Mouse (Mus musculus): ENCODE results near the gene Pgr. TPM values are rescaled to one million over a fixed set of nuclear protein-coding genes. Genes with fewer than 3 reads are reported as not detected.

The Pgr gene
- total and polyA plus RNA-seq, 3 experiments = 0.04 TPM; not detected in 2

- H3K4me1 ChIP-seq (ENCODE audit: control insufficient read depth in 1 of 2, insufficient read depth in 2 of 2, low read length in 2 of 2) = no peaks in the 10 kb centered on the region
- no peak overlapping the region for H3K9ac ChIP-seq (ENCODE audit: control insufficient read depth, low read depth, low read length, poor library complexity, severe bottlenecking)
- 0 out of 4 replicates have a peak, but pooled peaks cover 0 to 1% of the 10 kb centered on the region in 2 experiments for H3K27me3 ChIP-seq (ENCODE audit: control insufficient read depth in 1 of 2, insufficient read depth in 2 of 2, low read length in 2 of 2)
- no peaks in the 10 kb centered on the region for H3K9me3 ChIP-seq (replicated peaks; ENCODE audit: insufficient read depth, low read length)
- H3K36me3 ChIP-seq (ENCODE audit: control insufficient read depth in 1 of 2, insufficient read depth in 2 of 2, low read length in 2 of 2) = no peaks in the 10 kb centered on the region
- H3K4me3 ChIP-seq (ENCODE audit: control insufficient read depth in 1 of 2, insufficient read depth in 1 of 2, low read depth in 2 of 2, low read length in 2 of 2) = no peak overlapping the region
- TF ChIP-seq USF2 (IDR thresholded peaks at IDR 0.05; ENCODE audit: borderline replicate concordance in 1 of 2, insufficient read depth in 1 of 2, low read depth in 1 of 2, low read length in 2 of 2) (no peak), MAZ (IDR thresholded peaks at IDR 0.05; ENCODE audit: low read depth, low read length) (no peak)
- H3K27ac ChIP-seq (ENCODE audit: control insufficient read depth, low read depth, low read length) = no peak overlapping the region
- H3K79me2 ChIP-seq (ENCODE audit: control insufficient read depth, insufficient read depth, low read length, poor library complexity) = no peaks in the 10 kb centered on the region
- peak; percentile 36 for DNase-seq (ENCODE audit: low read depth, low spot score)
These were observed 82.7 kb downstream of the Pgr start for GRCm38 (mm10) chr9:8982315-8982714.

- Histone ChIP-seq H3K79me2 (ENCODE audit: control insufficient read depth, insufficient read depth, low read length, poor library complexity) (no peaks in the 10 kb centered on the region), H3K9me3 (replicated peaks; ENCODE audit: insufficient read depth, low read length) (no peaks in the 10 kb centered on the region), H3K27me3 (ENCODE audit: control insufficient read depth in 1 of 2, insufficient read depth in 2 of 2, low read length in 2 of 2) (no peaks in the 10 kb centered on the region), H3K36me3 (ENCODE audit: control insufficient read depth in 1 of 2, insufficient read depth in 2 of 2, low read length in 2 of 2) (no peaks in the 10 kb centered on the region), H3K27ac (ENCODE audit: control insufficient read depth, low read depth, low read length) (no peak overlapping the region), H3K9ac (ENCODE audit: control insufficient read depth, low read depth, low read length, poor library complexity, severe bottlenecking) (no peak overlapping the region), H3K4me1 (ENCODE audit: control insufficient read depth in 1 of 2, insufficient read depth in 2 of 2, low read length in 2 of 2) (no peaks in the 10 kb centered on the region), H3K4me3 (ENCODE audit: control insufficient read depth in 1 of 2, insufficient read depth in 1 of 2, low read depth in 2 of 2, low read length in 2 of 2) (no peak overlapping the region)
- no peak for DNase-seq (ENCODE audit: low read depth, low spot score)
- no peak for TF ChIP-seq GATA1 (IDR thresholded peaks at IDR 0.05; ENCODE audit: low read depth, low read length)
- no peak for TF ChIP-seq POLR2AphosphoS5 (IDR thresholded peaks at IDR 0.05; ENCODE audit: borderline replicate concordance, low read depth, low read length)
- TF ChIP-seq POLR2A (IDR thresholded peaks at IDR 0.05; ENCODE audit: control insufficient read depth in 1 of 2, insufficient read depth in 1 of 2, low read depth in 1 of 2, low read length in 2 of 2, poor library complexity in 1 of 2) = no peak
- no peak for TF ChIP-seq JUND (IDR thresholded peaks at IDR 0.05; ENCODE audit: low read depth, low read length)
- no peak for TF ChIP-seq MAX (IDR thresholded peaks at IDR 0.05; ENCODE audit: low read length)
- no peak for TF ChIP-seq MAZ (IDR thresholded peaks at IDR 0.05; ENCODE audit: low read depth, low read length)
- TF ChIP-seq POLR2AphosphoS2 (IDR thresholded peaks at IDR 0.05; ENCODE audit: low read length) = no peak
- no peak for TF ChIP-seq NRF1 (IDR thresholded peaks at IDR 0.05; ENCODE audit: insufficient read depth, low read depth, low read length, poor library complexity, severe bottlenecking)
- no peak for TF ChIP-seq MAFK (IDR thresholded peaks at IDR 0.05; ENCODE audit: borderline replicate concordance, low read depth, low read length)
- TF ChIP-seq USF1 (IDR thresholded peaks at IDR 0.05; ENCODE audit: low read depth, low read length) = no peak
- TF ChIP-seq EP300 (IDR thresholded peaks at IDR 0.05; ENCODE audit: low read depth in 1 of 2, low read length in 2 of 2) = no peak
- TF ChIP-seq ZC3H11A (IDR thresholded peaks at IDR 0.05; ENCODE audit: low read depth, low read length) = no peak
- no peak for TF ChIP-seq USF2 (IDR thresholded peaks at IDR 0.05; ENCODE audit: borderline replicate concordance in 1 of 2, insufficient read depth in 1 of 2, low read depth in 1 of 2, low read length in 2 of 2)
- no peak for TF ChIP-seq TBP (IDR thresholded peaks at IDR 0.05; ENCODE audit: low read depth, low read length)
- no peak for TF ChIP-seq MXI1 (IDR thresholded peaks at IDR 0.05; ENCODE audit: low read depth, low read length)
- TF ChIP-seq NELFE (IDR thresholded peaks at IDR 0.05; ENCODE audit: low read depth, low read length) = no peak
- no peak for TF ChIP-seq MYB (IDR thresholded peaks at IDR 0.05; ENCODE audit: low read depth, low read length)
These were observed 96.9 kb downstream of the Pgr start for GRCm38 (mm10) chr9:8996494-8996893.
